Mouse (Mus musculus): ENCODE data around the gene 4932438H23Rik. TPM values are rescaled to one million over a fixed set of nuclear protein-coding genes. Genes with fewer than 3 reads are reported as not detected.
A peak's percentile ranks its signal among the peaks of the same experiment; 100 is the strongest.
"Not testable (repeated sequence)": the region's sequence is repeated elsewhere in the genome, so short reads cannot be mapped to it uniquely, and the experiment has no call there.

4932438H23Rik gene
- total RNA-seq, 1 experiment from 2014 or later: not detected

DNA sequence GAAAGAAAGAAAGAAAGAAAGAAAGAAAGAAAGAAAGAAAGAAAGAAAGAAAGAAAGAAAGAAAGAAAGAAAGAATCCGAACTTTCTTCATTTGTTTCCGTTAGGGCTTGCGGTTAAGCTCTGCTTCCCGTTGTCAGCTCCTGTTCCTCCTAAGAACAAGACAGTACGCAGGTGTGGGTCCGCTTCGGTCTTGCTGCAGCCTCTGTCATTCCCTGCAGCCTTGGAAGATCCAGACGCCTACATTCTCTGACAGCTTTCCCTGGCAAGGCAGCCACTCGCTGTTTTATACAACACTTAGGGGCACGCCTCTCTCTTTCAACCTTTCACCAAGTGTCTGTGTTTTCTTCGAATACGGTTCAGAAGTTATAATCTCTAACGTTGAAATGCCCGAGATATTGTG is 8.5 kb upstream of the 4932438H23Rik start:
- ATAC-seq (replicated peaks; ENCODE audit: low read depth, poor library complexity, severe bottlenecking): no peak

DNA sequence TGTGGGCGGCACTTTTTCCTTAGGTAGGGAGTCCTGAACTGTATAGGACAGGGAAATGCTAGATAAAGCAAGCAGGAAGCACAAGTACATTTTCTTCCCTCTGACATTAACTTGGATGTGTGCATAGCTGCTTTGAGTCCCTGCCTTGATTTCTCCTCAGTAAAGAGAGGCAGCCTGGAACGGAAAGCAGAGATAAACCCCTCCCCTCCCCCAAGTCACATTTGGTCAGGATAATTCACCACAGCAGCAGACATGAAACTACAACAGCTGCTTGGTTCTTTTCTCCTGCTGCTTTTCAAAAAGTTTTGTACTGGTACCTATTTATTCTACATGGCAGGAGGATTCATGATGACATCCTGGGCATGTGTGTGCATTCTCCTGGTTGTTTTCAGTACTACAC is 5.6 kb upstream of the 4932438H23Rik start:
- ATAC-seq (replicated peaks; ENCODE audit: low read depth, poor library complexity, severe bottlenecking): no peak

DNA sequence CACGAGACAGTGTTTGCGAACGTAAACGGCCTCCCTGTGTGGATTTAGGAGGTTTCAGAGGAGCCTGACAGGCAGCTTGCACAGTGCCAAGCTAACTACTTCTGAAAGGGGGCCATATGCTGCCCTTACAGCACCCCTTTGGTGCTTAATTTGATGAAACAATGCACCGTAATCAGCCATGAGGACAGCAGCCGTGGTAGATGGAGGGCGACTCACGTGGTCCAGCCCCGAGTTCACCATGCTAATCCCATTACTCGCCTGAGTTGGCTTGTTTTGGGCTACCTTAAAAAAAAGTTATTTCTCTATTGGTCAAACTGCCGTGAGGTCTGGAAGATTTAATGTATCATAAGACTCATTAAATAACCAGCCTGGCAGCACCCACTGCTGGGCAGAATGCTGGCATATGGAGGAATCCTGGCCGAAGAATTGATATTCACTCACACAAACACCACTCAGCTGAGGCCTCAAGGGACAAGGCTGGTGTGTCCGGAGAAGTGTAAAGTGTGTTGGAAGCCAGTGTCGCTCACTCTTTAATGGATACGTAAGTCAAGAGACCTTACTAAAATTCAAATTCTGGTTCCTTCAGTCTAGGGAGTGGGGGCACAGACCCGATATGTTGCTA is 4.6 kb upstream of the 4932438H23Rik start:
- ATAC-seq (replicated peaks; ENCODE audit: low read depth, poor library complexity, severe bottlenecking): no peak

DNA sequence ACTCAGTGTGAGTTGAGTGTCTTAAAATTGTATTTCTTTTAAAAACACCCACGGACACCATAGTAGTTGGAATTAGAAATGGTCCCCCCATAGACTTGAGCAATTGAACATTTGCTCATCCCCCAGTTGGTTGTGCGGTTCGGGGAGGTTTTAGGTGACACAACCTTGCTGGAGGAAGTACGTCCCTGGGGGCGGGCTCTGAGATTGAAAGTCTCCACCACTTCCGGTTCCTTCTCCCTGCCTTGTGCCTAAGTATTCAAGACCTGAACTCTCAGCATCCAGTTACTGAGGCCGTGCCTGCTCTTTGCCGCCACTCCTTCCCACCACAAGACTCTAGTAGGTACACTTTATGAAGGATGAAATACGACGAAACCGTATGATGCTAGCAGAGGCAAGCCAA is 2.9 kb upstream of the 4932438H23Rik start:
- ATAC-seq (replicated peaks; ENCODE audit: low read depth, poor library complexity, severe bottlenecking): no peak

DNA sequence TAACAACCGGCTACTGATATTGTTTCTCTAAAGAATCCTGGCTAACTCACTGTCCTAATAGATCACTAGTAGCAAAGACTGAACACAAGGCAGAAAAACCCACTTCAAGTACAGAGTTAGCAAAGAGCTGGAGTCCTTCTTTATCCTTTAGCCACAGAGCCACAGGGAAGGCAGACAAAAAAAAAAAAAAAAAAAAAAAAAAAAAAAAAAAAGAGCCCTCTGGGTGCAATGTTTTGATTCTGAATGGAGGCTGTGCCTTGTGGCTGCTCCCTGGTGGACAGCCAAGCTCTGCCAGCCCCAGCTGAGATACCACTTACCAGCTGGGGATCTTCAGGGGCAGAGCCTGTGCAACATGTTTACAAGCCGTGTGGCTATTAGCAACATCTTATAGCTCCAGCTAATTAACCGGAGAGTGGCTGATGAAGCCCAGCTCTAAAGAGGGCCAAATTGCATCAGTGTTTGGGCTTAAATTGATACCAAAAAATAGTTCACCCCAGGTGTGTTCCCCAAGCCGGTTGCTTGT is 2.1 kb upstream of the 4932438H23Rik start:
- no peak for ATAC-seq (replicated peaks; ENCODE audit: low read depth, poor library complexity, severe bottlenecking)

DNA sequence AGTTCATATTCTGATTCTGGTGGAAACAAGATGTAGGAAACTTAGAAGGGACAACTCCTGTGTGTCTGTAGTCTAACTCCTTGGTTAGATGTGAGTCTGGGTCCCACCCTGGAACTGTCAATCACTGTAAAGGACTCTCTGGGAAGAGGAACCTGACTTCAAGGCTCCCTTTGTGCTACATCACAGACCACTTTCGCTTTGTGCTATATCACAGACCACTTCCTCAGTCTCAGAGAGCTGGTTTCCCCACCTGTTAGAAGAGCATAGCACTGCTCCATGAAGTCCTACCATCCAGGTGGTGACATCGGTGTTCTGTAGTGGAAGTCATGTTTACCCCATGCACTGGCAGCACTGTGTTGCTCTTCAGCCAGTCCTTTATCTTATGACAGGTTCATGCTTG is 1.1 kb upstream of the 4932438H23Rik start:
- ATAC-seq (replicated peaks; ENCODE audit: low read depth, poor library complexity, severe bottlenecking): peak; percentile 56; the same call in 1 of the 2 replicates

DNA sequence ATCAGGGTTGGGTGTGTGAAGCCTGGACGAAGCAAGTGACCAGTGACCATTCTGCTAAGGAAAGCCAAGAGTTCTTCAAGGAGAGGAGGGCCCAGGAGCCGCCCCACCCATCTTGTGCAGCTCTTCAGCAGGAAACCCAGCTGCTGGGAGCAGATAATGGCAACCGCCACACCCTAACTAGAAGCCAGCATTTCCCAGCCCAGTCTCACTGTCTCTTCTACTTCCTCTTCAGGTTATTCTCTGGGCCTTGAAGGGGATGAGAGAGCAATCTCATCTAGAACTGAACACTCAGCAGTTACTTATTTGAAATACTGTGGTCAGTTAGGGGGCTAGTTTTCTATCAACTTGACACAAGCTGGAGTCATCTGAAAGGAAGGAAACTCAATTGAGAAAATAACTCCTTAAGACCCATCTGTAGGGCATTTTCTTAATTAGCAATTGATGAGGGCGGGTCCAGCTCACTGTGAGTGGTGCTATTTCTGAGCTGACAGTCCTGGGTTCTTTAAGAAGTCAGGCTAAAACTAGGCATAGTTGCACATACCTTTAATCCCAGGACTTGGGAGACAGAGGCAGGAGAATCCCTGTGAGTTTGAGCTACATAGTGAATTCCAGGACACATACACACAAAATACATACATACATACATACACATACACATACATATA is 8.1 kb downstream of the 4932438H23Rik start:
- peak; percentile 95 for ATAC-seq (replicated peaks; ENCODE audit: low read depth, poor library complexity, severe bottlenecking)

DNA sequence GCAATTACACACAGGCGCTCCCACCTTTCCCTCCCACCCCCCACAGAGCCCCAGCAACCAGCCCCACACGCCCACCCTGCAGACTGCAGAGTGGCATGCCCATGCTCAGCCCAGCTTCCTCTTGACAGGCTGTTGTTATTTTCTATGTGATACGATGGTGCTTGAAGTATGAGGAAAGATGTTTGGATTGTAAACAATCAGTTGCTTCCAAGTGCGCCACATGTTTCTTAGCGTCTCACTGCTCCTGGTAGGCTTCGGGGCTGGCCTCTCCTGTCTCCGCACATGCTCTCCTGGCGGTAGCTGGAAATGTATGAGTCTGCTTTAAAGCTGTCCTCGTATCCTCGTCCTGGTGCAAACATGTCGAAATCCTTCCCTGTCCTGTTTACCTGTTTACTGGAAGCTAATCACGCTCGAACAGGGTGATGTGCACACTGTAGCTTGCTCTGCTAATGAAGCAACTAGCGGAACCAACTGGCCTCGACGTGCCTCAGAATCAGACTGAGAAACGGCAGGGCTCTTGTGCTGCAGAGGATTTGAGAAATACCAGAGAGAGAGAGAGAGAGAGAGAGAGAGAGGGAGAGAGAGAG is 9.6 kb downstream of the 4932438H23Rik start:
- ATAC-seq (replicated peaks; ENCODE audit: low read depth, poor library complexity, severe bottlenecking): no peak

DNA sequence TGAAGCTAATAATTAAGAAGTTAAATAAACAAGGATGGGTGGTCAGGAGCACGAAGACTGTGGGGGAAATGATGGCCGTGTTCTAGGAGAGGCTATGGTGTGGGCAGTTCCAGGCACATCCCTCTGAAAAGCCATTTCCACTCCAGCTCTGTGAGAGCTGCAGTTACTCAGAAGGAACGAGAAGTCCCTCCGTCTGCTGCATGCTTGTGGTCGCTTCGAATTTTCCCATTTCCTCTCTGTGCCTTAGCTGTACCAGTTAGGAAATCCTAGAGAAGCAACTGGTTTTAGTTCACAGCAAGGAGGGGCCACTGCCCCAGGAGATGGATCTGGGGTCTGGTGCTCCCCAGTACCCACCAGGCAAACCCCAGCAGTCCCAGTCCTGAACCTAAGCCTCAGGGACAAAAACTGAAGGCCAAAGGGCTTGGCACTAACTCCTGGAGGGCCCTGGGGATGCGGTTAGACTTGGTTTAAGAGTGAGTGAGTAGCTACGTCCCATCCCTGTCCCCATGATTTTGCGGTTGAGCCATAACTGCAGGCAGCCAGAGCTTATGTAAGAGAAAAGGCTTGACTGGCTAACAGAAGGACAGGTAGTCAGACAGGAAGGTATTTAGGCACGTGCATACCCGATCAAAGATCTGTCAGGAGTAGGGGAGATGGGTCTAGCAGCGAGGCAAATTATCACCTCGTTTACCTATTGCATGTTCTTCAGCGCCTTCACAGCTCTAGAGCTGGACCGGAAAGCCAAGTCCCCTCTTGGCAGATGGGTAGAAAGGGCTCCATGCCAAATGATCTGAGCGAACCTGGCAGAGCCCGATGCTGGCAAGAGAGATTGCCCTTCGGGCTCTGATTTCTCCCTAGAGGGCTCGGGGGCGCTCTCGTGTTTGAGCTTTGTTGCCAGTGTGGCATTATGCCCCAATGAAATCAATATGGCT is 10.3 kb downstream of the 4932438H23Rik start:
- 0 out of 2 replicates have a peak, but pooled peaks have one; percentile 15 for ATAC-seq (replicated peaks; ENCODE audit: low read depth, poor library complexity, severe bottlenecking)

DNA sequence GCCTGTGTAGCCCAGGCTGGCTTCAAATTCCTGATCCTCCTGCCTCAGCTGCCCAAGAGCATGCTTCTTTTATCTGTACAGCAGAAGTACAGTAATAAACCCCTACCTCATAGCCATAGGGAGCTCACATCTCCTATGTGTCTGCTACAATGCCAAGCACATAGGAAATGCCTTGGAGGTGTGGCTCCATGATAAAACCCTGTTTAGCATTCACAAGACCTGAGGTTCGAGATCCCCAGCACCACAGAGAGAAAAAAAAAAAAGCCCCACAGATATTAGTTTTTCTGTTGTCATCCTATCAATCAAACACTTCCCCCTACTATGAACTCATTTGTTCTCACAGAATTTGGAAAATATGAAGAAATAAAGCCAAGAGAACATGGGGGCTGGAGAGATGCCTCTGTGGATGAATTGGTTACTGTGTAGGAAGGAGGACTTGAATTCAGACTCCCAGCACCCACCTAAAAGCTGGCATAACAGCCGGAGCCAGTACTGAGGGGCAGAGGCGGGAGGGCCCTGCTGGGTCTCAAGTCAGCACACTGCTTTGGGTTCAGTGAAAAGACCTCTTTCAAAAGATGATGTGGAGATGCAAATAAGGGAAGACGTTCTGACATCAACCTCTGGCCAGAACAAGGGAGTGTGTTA is 11.8 kb downstream of the 4932438H23Rik start:
- ATAC-seq (replicated peaks; ENCODE audit: low read depth, poor library complexity, severe bottlenecking): no peak

DNA sequence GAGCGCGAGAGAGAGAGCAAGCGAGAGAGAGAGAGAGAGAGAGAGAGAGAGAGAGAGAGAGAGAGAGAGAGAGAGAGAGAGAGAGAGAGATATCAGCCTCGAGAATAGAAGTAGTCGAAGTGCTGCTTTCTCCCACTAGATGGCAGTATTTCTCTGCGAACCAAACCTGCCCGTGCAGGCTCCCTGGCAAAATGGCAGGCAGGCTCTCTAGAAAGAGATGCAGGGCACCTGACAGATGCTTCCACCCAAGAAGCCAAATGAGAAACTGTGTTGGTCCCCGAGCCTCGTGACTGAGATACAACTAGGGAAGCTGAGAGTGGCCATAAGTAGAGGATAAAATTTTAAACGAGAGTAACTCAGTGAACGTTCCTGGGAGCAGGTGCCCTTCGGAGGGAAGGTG is 13.4 kb downstream of the 4932438H23Rik start:
- ATAC-seq (replicated peaks; ENCODE audit: low read depth, poor library complexity, severe bottlenecking): peak; percentile 86

DNA sequence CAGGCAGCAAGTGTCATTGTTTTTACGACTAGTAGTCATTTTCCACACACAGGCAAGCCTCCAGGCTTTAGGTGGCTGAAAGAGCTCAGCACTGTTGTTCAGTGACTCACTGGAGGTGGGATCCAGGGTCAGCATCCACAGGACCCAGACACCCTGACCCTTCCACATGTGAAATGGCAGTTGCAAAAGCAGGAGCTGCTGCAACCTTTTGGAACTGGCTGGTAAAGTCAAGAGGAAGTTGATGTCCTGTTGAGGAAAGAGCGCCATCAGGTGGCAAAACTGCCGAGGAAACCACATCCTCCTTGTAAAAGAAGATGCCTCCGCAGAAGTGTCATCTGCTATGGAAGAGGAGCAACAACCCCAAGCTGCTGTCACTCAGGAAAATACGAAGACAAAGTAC is 18.7 kb downstream of the 4932438H23Rik start:
- ATAC-seq (replicated peaks; ENCODE audit: low read depth, poor library complexity, severe bottlenecking): peak; percentile 22; the same call in 1 of the 2 replicates

DNA sequence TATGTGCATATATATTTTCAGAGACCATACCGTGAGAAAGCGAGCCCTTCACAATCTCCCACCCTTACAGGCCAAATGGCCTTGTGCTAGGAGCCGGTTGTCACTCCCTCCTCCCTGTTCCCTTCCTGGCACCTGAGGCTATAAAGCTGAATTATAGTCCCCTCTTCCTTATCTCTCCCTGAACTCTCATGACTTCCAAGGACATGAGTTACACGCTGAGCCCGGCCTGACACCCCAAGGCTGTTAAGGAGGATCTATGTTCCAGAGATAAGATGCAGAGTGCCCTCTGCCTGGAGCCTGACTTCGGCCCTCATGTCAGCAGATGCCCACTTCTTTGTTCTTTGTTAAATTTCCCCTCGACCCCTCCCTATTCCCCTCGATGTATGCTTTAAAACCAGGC is 19.5 kb downstream of the 4932438H23Rik start:
- not testable (repeated sequence) for ATAC-seq (replicated peaks; ENCODE audit: low read depth, poor library complexity, severe bottlenecking)

DNA sequence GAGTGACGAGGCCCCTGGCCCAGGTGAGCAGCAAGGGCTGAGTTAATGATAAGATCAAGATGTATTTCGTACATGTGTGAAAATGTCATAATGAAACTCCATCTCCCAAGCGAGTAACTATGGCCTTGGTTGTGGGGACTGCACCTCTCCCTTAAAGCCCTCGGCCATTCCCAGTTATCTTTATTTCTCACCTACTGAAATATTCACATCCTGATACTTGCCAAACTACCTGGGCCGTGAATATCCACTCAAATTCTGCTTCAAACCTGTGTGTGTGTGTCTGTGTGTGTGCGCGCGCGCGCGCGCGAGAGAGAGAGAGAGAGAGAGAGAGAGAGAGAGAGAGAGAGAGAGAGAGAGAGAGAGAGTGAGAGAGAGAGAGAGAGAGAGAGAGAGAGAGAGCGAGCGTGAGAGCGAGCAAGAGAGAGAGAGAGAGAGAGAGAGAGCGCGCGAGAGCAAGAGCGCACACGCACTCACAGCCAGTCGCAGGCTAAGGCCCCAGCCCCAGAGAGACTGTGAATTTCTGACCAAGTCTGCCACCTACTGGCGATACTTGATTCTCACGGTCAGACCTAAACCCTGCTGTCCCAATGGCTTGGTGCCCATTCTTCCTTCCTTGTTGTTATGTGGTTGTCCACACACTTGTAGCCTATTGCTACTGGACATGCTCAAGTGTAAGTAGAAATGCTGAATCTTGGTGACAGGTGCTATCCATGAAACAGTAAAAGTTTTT is 21.6 kb downstream of the 4932438H23Rik start:
- ATAC-seq (replicated peaks; ENCODE audit: low read depth, poor library complexity, severe bottlenecking): peak; percentile 98

DNA sequence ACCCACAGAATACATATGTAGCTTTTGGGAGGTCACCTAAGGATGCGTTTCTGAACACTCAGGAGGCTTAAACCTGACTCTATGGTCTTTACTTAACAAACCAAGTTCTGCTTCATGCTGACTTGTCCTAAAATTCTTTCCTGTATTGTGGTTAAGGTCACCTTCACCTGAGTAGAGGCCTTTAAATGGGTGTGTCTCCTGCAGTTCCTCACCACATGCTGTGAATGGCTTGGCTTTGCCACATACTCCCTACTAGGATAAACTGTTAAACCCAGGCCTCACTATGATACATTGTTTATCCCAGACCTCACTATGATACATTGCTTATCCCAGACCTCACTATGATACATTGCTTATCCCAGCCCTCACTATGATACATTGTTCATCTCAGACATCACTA is 22.7 kb downstream of the 4932438H23Rik start:
- ATAC-seq (replicated peaks; ENCODE audit: low read depth, poor library complexity, severe bottlenecking): no peak

DNA sequence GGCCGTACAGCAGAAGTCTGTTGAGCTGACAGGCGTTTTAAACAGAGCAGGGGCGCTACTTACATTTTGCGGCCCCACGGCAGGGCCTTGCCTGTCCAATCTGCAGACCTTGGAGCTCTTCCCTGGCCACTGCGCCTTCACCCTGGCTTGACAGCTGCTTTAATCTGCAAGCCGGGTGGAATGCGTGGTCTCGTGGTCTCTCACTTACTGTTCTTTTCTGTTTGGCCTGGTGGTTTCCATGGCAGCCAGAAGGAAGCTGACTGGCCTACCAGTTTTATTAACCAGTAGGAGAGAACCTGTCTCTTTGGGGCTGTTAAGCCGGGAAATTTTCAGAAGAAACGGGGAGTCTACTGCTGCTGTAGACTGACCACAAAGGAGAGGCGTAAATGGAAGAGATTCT is 26.0 kb downstream of the 4932438H23Rik start:
- 0 out of 2 replicates have a peak, but pooled peaks have one; percentile 13 for ATAC-seq (replicated peaks; ENCODE audit: low read depth, poor library complexity, severe bottlenecking)

DNA sequence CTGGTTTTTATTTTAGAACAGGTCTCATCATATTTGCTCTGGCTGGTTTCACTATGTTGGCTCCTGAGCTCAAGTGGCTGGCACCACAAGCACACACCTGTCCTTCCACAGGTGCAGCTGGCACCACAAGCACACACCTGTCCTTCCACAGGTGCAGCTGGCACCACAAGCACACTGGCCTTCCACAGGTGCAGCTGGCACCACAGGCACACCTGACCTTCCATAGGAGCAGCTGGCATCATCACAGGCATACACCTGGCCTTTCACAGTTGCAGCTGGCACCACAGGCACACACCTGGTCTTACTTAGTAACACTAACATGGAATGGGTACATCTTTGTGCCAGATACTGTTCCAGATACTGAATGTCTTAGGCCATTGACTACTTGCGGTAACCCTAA is 27.8 kb downstream of the 4932438H23Rik start:
- ATAC-seq (replicated peaks; ENCODE audit: low read depth, poor library complexity, severe bottlenecking): no peak

DNA sequence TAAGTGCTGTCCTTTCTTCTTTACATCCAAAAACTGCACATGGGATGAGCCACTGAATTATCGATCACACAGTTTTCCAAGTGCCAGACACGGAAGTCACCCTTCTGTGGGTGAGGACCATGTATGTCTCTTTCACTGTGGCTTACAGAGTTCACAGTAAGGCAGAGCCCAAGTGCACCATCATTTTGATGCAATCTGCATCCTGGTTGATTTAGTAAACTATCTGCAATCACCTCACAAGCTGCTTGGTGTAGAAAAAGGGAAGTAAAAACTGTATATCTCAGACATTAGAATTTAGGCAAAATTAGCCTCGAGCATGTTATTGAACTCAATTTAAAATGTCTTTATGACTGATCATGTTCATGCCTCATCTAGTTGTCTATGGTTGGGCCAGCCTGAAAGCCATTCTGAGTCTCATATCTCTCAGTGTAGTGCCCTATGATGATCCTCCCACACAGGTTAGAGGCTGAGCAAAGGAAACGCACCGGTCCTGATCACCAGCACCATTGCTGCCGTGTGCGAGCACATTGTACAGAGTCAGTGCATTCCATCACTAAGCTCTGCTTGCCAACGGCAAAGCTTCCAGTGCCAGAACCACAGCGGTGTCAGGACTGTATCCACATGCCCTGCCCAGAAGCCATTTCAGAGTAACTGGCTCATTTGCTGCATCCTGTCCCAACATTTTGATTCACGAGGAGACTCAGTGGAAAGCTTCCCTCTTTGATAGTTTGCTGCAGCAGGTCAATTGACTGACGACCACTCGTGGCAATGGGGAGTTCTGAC is 30.1 kb downstream of the 4932438H23Rik start:
- peak; percentile 51 for ATAC-seq (replicated peaks; ENCODE audit: low read depth, poor library complexity, severe bottlenecking)
